Mouse (Mus musculus): ENCODE data around the gene Zfp53.

DNA sequence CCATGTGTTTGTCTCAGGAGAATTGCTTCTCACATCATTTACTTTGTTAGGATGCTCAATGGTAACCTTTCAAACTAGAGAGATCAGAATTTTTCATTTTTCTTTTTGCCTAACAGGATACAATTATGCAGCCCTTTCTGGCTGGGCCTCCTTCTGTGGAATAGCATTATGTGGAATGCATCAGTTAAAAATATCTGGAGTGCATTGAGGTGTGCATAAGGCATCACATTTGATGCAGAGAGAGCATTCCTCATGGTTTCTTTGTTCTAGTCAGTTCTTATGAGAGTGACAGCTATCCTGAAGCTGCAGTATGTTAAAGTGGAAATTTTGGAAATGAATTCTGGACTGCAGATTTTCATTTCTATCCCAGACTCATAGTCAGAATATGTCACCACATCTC, 37.5 kb downstream of the Zfp53 start:
- TF ChIP-seq CTCF (IDR thresholded peaks at IDR 0.05; ENCODE audit: extremely low read depth, insufficient read depth, low read length) (no peak), POLR2A (IDR thresholded peaks at IDR 0.05; ENCODE audit: extremely low read depth, insufficient read depth, low read length) (no peak)

Measured in cortical plate, adult 2 months (tissue).